Mouse (Mus musculus): ENCODE data around the gene Rgs6. TPM values are rescaled to one million over a fixed set of nuclear protein-coding genes. Genes with fewer than 3 reads are reported as not detected.

Gene Rgs6
- total and polyA plus RNA-seq, 3 experiments, result not detected

- H3K9me3 ChIP-seq (replicated peaks; ENCODE audit: low read length), result no peaks in the 10 kb centered on the region
- H3K4me2 ChIP-seq (ENCODE audit: insufficient read depth, low read depth, poor library complexity, severe bottlenecking), result no peak overlapping the region
- H3K9ac ChIP-seq (ENCODE audit: insufficient read depth, low read depth), result no peak overlapping the region
- no peaks in the 10 kb centered on the region for H3K27me3 ChIP-seq (replicated peaks)
- H3K36me3 ChIP-seq (replicated peaks in 1 of 2; ENCODE audit: control insufficient read depth in 1 of 2, insufficient read depth in 1 of 2, low read length in 1 of 2), result no peaks in the 10 kb centered on the region
- H3K27ac ChIP-seq (ENCODE audit: insufficient read depth, low read depth), result no peak overlapping the region
- in situ Hi-C loops (cut with MboI; ENCODE audit: low pct_ligation_motif_present, low pct_unique_long_range_greater_than_20kb, low sequenced_read_pairs) (loop anchor here (25.0 kb wide), 1 partner anchor 638 kb away; the partner anchor contains the start of gene Papln), dilution Hi-C loops (cut with MboI; ENCODE audit: extremely low pct_ligation_motif_present, extremely low pct_unique_long_range_greater_than_20kb, low sequenced_read_pairs) (no loop called here)
- H3K4me1 ChIP-seq (ENCODE audit: control insufficient read depth in 1 of 2, insufficient read depth in 2 of 2), result peaks cover 4 to 7% of the 10 kb centered on the region in 2 experiments; a peak in 3 of 4 replicates
- TF ChIP-seq E2F4 (IDR thresholded peaks at IDR 0.05; ENCODE audit: insufficient replicate concordance, low read depth, low read length) (no peak), ETS1 (conservative IDR thresholded peaks at IDR 0.05; ENCODE audit: low read depth, low read length) (no peak), GABPA (IDR thresholded peaks at IDR 0.05; ENCODE audit: insufficient replicate concordance, low read depth, low read length) (no peak), TBP (conservative IDR thresholded peaks at IDR 0.05; ENCODE audit: low read depth, low read length) (no peak), POLR2AphosphoS2 (IDR thresholded peaks at IDR 0.05; ENCODE audit: low read depth, low read length) (no peak), JUN (IDR thresholded peaks at IDR 0.05; ENCODE audit: insufficient read depth, low read depth, low read length) (no peak), ZMIZ1 (IDR thresholded peaks at IDR 0.05; ENCODE audit: low read depth, low read length) (no peak), SIN3A (IDR thresholded peaks at IDR 0.05; ENCODE audit: low read length) (no peak), SMC3 (IDR thresholded peaks at IDR 0.05; ENCODE audit: low read depth, low read length) (no peak), BHLHE40 (IDR thresholded peaks at IDR 0.05; ENCODE audit: low read depth, low read length) (no peak)
- no peak for DNase-seq (ENCODE audit: extremely low read depth)
- no peaks in the 10 kb centered on the region for H3K79me2 ChIP-seq (replicated peaks; ENCODE audit: control insufficient read depth, extremely low read depth, insufficient read depth, poor library complexity, severe bottlenecking)
- no peak overlapping the region for H3K4me3 ChIP-seq (replicated peaks in 1 of 3; ENCODE audit: low read depth in 2 of 3, low read length in 2 of 3, poor library complexity in 1 of 3)
Measured at GRCm38 (mm10) chr12:83124111-83124510, 536.0 kb downstream of the Rgs6 start.

- Histone ChIP-seq H3K27me3 (replicated peaks) (no peaks in the 10 kb centered on the region), H3K27ac (ENCODE audit: insufficient read depth, low read depth) (no peak overlapping the region), H3K4me1 (ENCODE audit: control insufficient read depth in 1 of 2, insufficient read depth in 2 of 2) (peaks cover 2 to 7% of the 10 kb centered on the region in 2 experiments; a peak in 1 of 4 replicates), H3K4me3 (replicated peaks in 1 of 3; ENCODE audit: low read depth in 2 of 3, low read length in 2 of 3, poor library complexity in 1 of 3) (no peak overlapping the region), H3K36me3 (replicated peaks in 1 of 2; ENCODE audit: control insufficient read depth in 1 of 2, insufficient read depth in 1 of 2, low read length in 1 of 2) (no peaks in the 10 kb centered on the region), H3K79me2 (replicated peaks; ENCODE audit: control insufficient read depth, extremely low read depth, insufficient read depth, poor library complexity, severe bottlenecking) (no peaks in the 10 kb centered on the region), H3K4me2 (ENCODE audit: insufficient read depth, low read depth, poor library complexity, severe bottlenecking) (no peak overlapping the region), H3K9ac (ENCODE audit: insufficient read depth, low read depth) (no peak overlapping the region), H3K9me3 (replicated peaks; ENCODE audit: low read length) (no peaks in the 10 kb centered on the region)
- no peak for DNase-seq (ENCODE audit: extremely low read depth)
- no peak for TF ChIP-seq SMC3 (IDR thresholded peaks at IDR 0.05; ENCODE audit: low read depth, low read length)
- no peak for TF ChIP-seq MAFK (IDR thresholded peaks at IDR 0.05; ENCODE audit: insufficient replicate concordance, low read length)
- no peak for TF ChIP-seq MYC (IDR thresholded peaks at IDR 0.05; ENCODE audit: low read depth, low read length)
- in situ Hi-C loops (cut with MboI; ENCODE audit: low pct_ligation_motif_present, low pct_unique_long_range_greater_than_20kb, low sequenced_read_pairs) (no loop called here), dilution Hi-C loops (cut with MboI; ENCODE audit: extremely low pct_ligation_motif_present, extremely low pct_unique_long_range_greater_than_20kb, low sequenced_read_pairs) (no loop called here)
Measured at GRCm38 (mm10) chr12:83125284-83125683, 537.2 kb downstream of the Rgs6 start.

DNA sequence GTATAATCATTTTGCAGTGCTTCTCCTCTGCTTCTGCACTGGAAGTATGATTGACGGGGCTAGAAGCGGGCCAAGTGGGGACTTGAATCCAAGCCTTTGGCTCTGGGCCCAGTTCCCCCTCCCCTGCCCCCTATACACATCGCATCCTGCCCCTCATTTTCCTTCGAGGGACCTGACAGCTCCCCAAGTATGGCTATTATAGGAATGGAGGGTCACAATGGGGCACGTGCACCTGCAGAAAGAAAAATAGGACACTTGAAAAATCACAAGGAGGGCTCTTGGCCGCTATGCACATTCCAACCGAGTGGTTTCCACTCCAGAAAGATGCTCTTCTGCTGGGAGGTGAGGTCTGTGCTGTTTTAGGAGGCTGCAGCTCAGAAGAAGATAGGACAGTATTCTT, 538.8 kb downstream of the Rgs6 start:
- no peak overlapping the region for H3K4me2 ChIP-seq (ENCODE audit: insufficient read depth, low read depth, poor library complexity, severe bottlenecking)
- H3K4me1 ChIP-seq (ENCODE audit: control insufficient read depth in 1 of 2, insufficient read depth in 2 of 2), result no peaks in the 10 kb centered on the region
- DNase-seq (ENCODE audit: extremely low read depth), result no peak
- in situ Hi-C loops (cut with MboI; ENCODE audit: low pct_ligation_motif_present, low pct_unique_long_range_greater_than_20kb, low sequenced_read_pairs) (no loop called here), dilution Hi-C loops (cut with MboI; ENCODE audit: extremely low pct_ligation_motif_present, extremely low pct_unique_long_range_greater_than_20kb, low sequenced_read_pairs) (no loop called here)
- H3K36me3 ChIP-seq (replicated peaks in 1 of 2; ENCODE audit: control insufficient read depth in 1 of 2, insufficient read depth in 1 of 2, low read length in 1 of 2), result no peaks in the 10 kb centered on the region
- no peaks in the 10 kb centered on the region for H3K9me3 ChIP-seq (replicated peaks; ENCODE audit: low read length)
- H3K27ac ChIP-seq (ENCODE audit: insufficient read depth, low read depth), result no peak overlapping the region
- TF ChIP-seq PAX5 (IDR thresholded peaks at IDR 0.05; ENCODE audit: low read length), result no peak
- no peak overlapping the region for H3K4me3 ChIP-seq (replicated peaks in 1 of 3; ENCODE audit: low read depth in 2 of 3, low read length in 2 of 3, poor library complexity in 1 of 3)
- no peaks in the 10 kb centered on the region for H3K79me2 ChIP-seq (replicated peaks; ENCODE audit: control insufficient read depth, extremely low read depth, insufficient read depth, poor library complexity, severe bottlenecking)
- H3K27me3 ChIP-seq (replicated peaks), result no peaks in the 10 kb centered on the region
- no peak overlapping the region for H3K9ac ChIP-seq (ENCODE audit: insufficient read depth, low read depth)
